Mouse (Mus musculus) myocyte (in vitro differentiated cells): ENCODE data around the gene Cds1. TPM values are rescaled to one million over a fixed set of nuclear protein-coding genes. Genes with fewer than 3 reads are reported as not detected.
"Not testable (repeated sequence)": the region's sequence is repeated elsewhere in the genome, so short reads cannot be mapped to it uniquely, and the experiment has no call there.

Source experiments
- H3K27me3 ChIP-seq: one replicate; pipeline ENCODE4 v1.6.1; 2011; ENCODE audit not compliant: control insufficient read depth, insufficient read depth, insufficient read length
- H3K36me3 ChIP-seq: one replicate; pipeline ENCODE4 v1.6.1; 2011; ENCODE audit not compliant: control insufficient read depth, insufficient read depth
- H3K4me2 ChIP-seq: one replicate; pipeline ENCODE4 v1.6.1; 2011; ENCODE audit warnings: low read depth, control low read depth
- H3K4me3 ChIP-seq: one replicate; pipeline ENCODE4 v1.5.1; 2011; ENCODE audit warnings: mild to moderate bottlenecking, control low read depth, moderate library complexity
- H3K79me2 ChIP-seq: one replicate; pipeline ENCODE4 v1.6.1; 2011; ENCODE audit not compliant: control insufficient read depth, insufficient read depth
- H3ac ChIP-seq: one replicate; pipeline ENCODE4 v1.6.1; 2011; ENCODE audit not compliant: control insufficient read depth, insufficient read length
- CEBPB ChIP-seq: IDR thresholded peaks from 2 replicates; pipeline ENCODE4 v1.6.1; 2011; ENCODE audit warnings: mild to moderate bottlenecking, moderate library complexity; ENCODE audit not compliant: poor library complexity, insufficient read depth, severe bottlenecking
- E2F4 ChIP-seq: IDR thresholded peaks from one replicate; pipeline ENCODE4 v1.6.1; 2011; ENCODE audit warnings: mild to moderate bottlenecking, control low read depth, moderate library complexity; ENCODE audit not compliant: insufficient read depth
- MAX ChIP-seq: IDR thresholded peaks from one replicate; pipeline ENCODE4 v1.6.1; 2011; ENCODE audit warnings: low read depth, mild to moderate bottlenecking, control low read depth
- MYOD1 ChIP-seq, 3 experiments: IDR thresholded peaks; one replicate each; pipeline ENCODE4 v1.6.1; 2011; ENCODE audit warnings: control low read depth in 2 of 3, low read depth in 2 of 3, mild to moderate bottlenecking in 2 of 3, moderate library complexity in 1 of 3; ENCODE audit not compliant: insufficient read length in 2 of 3, control insufficient read depth in 1 of 3
- MYOG ChIP-seq, 3 experiments: IDR thresholded peaks; one replicate each; pipeline ENCODE4 v1.6.1; 2011; ENCODE audit warnings: control low read depth in 2 of 3, low read depth in 2 of 3, mild to moderate bottlenecking in 2 of 3; ENCODE audit not compliant: insufficient read length in 2 of 3, control insufficient read depth in 1 of 3, insufficient read depth in 1 of 3
- POLR2A ChIP-seq: IDR thresholded peaks from one replicate; pipeline ENCODE4 v1.6.1; 2011; ENCODE audit warnings: low read depth, mild to moderate bottlenecking, control low read depth, moderate library complexity; ENCODE audit not compliant: insufficient read length
- POLR2AphosphoS2 ChIP-seq: IDR thresholded peaks from one replicate; pipeline ENCODE4 v1.6.1; 2011; ENCODE audit warnings: low read depth, control low read depth; ENCODE audit not compliant: insufficient read length
- REST ChIP-seq: IDR thresholded peaks from one replicate; pipeline ENCODE4 v1.6.1; 2011; ENCODE audit warnings: mild to moderate bottlenecking, control low read depth, moderate library complexity; ENCODE audit not compliant: insufficient read depth, insufficient read length
- SRF ChIP-seq: IDR thresholded peaks from one replicate; pipeline ENCODE4 v1.6.1; 2011; ENCODE audit warnings: low read depth; ENCODE audit not compliant: control insufficient read depth, insufficient read length
- TCF12 ChIP-seq: IDR thresholded peaks from one replicate; pipeline ENCODE4 v1.6.1; 2011; ENCODE audit warnings: mild to moderate bottlenecking, control low read depth; ENCODE audit not compliant: poor library complexity, insufficient read depth, severe bottlenecking
- TCF3 ChIP-seq: IDR thresholded peaks from one replicate; pipeline ENCODE4 v1.6.1; 2011; ENCODE audit warnings: low read depth, control low read depth; ENCODE audit not compliant: insufficient read length
- USF1 ChIP-seq: IDR thresholded peaks from one replicate; pipeline ENCODE4 v1.6.1; 2011; ENCODE audit warnings: low read depth, mild to moderate bottlenecking, control low read depth, moderate library complexity
- polyA plus RNA-seq: library from polyadenylated mRNA; unstranded; fragments of >200 nt; fragmentation: generic; extraction: Trizol; gene quantifications from one replicate; pipeline ENCODE4 v1.2.1, GENCODE M21; 2012; ENCODE audit warnings: missing spikeins

Cds1 gene
- polyA plus RNA-seq, 1 experiment, result not detected

- TF ChIP-seq POLR2AphosphoS2 (no peak), TCF3 (no peak), USF1 (no peak), MAX (no peak), SRF (no peak), CEBPB (no peak), POLR2A (no peak), TCF12 (no peak), MYOD1 (IDR thresholded peaks at IDR 0.05; ENCODE audit: control insufficient read depth in 1 of 3, insufficient read length in 2 of 3, low read depth in 2 of 3) (no peak), MYOG (IDR thresholded peaks at IDR 0.05; ENCODE audit: control insufficient read depth in 1 of 3, insufficient read depth in 1 of 3, insufficient read length in 2 of 3, low read depth in 2 of 3) (no peak), REST (no peak), E2F4 (no peak)
- no peaks in the 10 kb centered on the region for H3K27me3 ChIP-seq
- H3K79me2 ChIP-seq, result no peaks in the 10 kb centered on the region
- no peak overlapping the region for H3K4me2 ChIP-seq
- no peaks in the 10 kb centered on the region for H3K36me3 ChIP-seq
- H3ac ChIP-seq, result no peak overlapping the region
- H3K4me3 ChIP-seq, result no peak overlapping the region
Measured at GRCm38 (mm10) chr5:101832042-101832441, 67.1 kb downstream of the Cds1 start.

DNA sequence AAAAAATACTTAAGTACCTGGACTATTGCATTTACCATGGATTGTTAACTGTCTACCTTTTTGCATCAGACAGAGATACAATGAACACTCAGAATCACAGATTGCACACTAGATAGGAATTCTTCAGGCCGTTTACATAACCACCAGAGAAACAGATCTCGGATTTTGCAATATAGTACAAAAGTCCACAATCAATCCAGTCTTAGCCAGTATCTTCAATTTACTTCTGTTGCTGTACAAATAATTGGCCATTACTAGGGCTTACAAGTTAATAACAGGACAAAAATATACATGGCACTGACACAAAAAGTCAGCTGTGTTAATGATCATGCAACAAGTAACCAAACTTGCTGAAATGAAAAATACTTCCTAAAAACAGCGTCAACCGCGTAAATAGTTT lies 68.1 kb downstream of the Cds1 start:
- Histone ChIP-seq H3ac (no peak overlapping the region), H3K27me3 (no peaks in the 10 kb centered on the region), H3K4me2 (no peak overlapping the region), H3K4me3 (no peak overlapping the region), H3K36me3 (peaks cover 7% of the 10 kb centered on the region), H3K79me2 (no peaks in the 10 kb centered on the region)
- TF ChIP-seq TCF12, result no peak
- no peak for TF ChIP-seq POLR2A
- TF ChIP-seq POLR2AphosphoS2, result no peak
- no peak for TF ChIP-seq USF1
- no peak for TF ChIP-seq TCF3
- TF ChIP-seq SRF, result no peak
- TF ChIP-seq CEBPB, result no peak
- no peak for TF ChIP-seq MAX
- no peak for TF ChIP-seq E2F4
- no peak for TF ChIP-seq REST
- no peak for TF ChIP-seq MYOG (IDR thresholded peaks at IDR 0.05; ENCODE audit: control insufficient read depth in 1 of 3, insufficient read depth in 1 of 3, insufficient read length in 2 of 3, low read depth in 2 of 3)
- no peak for TF ChIP-seq MYOD1 (IDR thresholded peaks at IDR 0.05; ENCODE audit: control insufficient read depth in 1 of 3, insufficient read length in 2 of 3, low read depth in 2 of 3)

DNA sequence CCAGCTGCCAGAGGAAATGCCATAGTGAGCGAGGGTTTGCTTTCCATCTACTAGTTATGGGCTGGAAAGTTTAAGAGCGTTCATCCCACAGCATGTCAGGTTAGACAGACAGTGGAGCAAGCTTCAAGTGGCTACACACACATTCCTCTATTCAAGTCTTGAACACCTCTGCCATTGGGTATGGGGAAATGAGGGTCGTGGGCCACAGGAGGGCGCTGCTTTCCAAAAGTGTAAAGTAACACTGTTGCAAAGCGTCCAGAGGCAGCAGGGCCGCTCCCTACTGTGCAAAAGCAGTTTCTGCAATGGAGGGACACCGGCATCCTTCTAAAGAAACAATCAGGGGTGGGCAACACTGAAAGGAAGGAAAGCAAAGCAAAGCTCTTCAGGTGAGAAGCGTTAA lies 68.9 kb downstream of the Cds1 start:
- H3ac ChIP-seq, result no peak overlapping the region
- H3K36me3 ChIP-seq, result peaks cover 9% of the 10 kb centered on the region
- no peak for TF ChIP-seq TCF12
- no peak for TF ChIP-seq MYOD1 (IDR thresholded peaks at IDR 0.05; ENCODE audit: control insufficient read depth in 1 of 3, insufficient read length in 2 of 3, low read depth in 2 of 3)
- no peak for TF ChIP-seq TCF3
- TF ChIP-seq MAX, result no peak
- TF ChIP-seq REST, result no peak
- no peak for TF ChIP-seq POLR2AphosphoS2
- no peak for TF ChIP-seq POLR2A
- no peak for TF ChIP-seq USF1
- TF ChIP-seq CEBPB, result no peak
- no peak for TF ChIP-seq E2F4
- TF ChIP-seq MYOG (IDR thresholded peaks at IDR 0.05; ENCODE audit: control insufficient read depth in 1 of 3, insufficient read depth in 1 of 3, insufficient read length in 2 of 3, low read depth in 2 of 3), result no peak
- no peak for TF ChIP-seq SRF
- H3K4me2 ChIP-seq, result no peak overlapping the region
- H3K79me2 ChIP-seq, result no peaks in the 10 kb centered on the region
- no peaks in the 10 kb centered on the region for H3K27me3 ChIP-seq
- H3K4me3 ChIP-seq, result no peak overlapping the region

DNA sequence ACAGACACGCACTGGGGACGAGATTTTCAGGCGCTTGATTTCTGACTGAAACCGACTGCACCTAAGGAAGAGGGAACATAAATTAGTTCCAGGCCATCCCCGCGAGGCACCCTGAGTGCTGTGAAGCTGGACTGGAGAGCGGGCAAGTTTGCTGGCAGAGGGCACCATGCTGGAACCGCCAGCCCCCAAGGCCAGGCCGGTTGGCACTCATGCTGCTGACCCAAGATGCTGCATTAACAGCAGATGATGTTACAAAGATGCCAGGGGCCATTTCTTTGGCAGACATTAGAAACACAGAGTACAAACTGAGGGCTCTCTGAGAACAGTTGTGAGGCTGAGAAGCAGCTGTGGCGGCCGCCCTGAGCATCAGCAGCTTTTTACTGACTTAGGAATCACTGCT lies 71.3 kb downstream of the Cds1 start:
- Histone ChIP-seq H3K36me3 (peaks cover 19% of the 10 kb centered on the region), H3K27me3 (no peaks in the 10 kb centered on the region), H3K4me3 (no peak overlapping the region), H3K79me2 (no peaks in the 10 kb centered on the region), H3ac (no peak overlapping the region), H3K4me2 (no peak overlapping the region)
- TF ChIP-seq POLR2A, result no peak
- no peak for TF ChIP-seq REST
- no peak for TF ChIP-seq USF1
- no peak for TF ChIP-seq TCF12
- no peak for TF ChIP-seq TCF3
- TF ChIP-seq POLR2AphosphoS2, result no peak
- TF ChIP-seq MAX, result no peak
- no peak for TF ChIP-seq CEBPB
- no peak for TF ChIP-seq SRF
- no peak for TF ChIP-seq E2F4
- TF ChIP-seq MYOG (IDR thresholded peaks at IDR 0.05; ENCODE audit: control insufficient read depth in 1 of 3, insufficient read depth in 1 of 3, insufficient read length in 2 of 3, low read depth in 2 of 3), result no peak
- TF ChIP-seq MYOD1 (IDR thresholded peaks at IDR 0.05; ENCODE audit: control insufficient read depth in 1 of 3, insufficient read length in 2 of 3, low read depth in 2 of 3), result no peak

- peaks cover 19% of the 10 kb centered on the region for H3K36me3 ChIP-seq
Measured at GRCm38 (mm10) chr5:101837605-101838004, 72.7 kb downstream of the Cds1 start.

More at GRCm38 (mm10) chr5:101837605-101838004, 72.7 kb downstream of the Cds1 start:
- not testable (repeated sequence) for H3K27me3 ChIP-seq, H3K79me2 ChIP-seq, H3K4me2 ChIP-seq, H3K4me3 ChIP-seq, H3ac ChIP-seq
